Comparison of ENCODE assay signal across 24 mouse cellular contexts in genomic region chr1:51270196-51270935, GRCm38 (mm10). TPM values are rescaled to one million over a fixed set of nuclear protein-coding genes. Genes with fewer than 3 reads are reported as not detected.
DNase-seq lines count a peak whose midpoint lies in the region; ATAC-seq lines count a peak whose summit lies in the region.
"Had no signal": no experiment of that assay in that cellular context is flagged by ENCODE, and none has a peak within 500 bp of the region (broad histone marks: within the 10 kb centered on the region; RNA-seq: fewer than 3 reads in every experiment).

No protein-coding gene starts in this region.

- peak; percentile 16 to 24 for DNase-seq in cerebellum, postnatal 10 days
- DNase-seq in cerebellum, adult 8-10 months = no peak
- DNase-seq in heart, postnatal 14 days = no peak
- DNase-seq in lung, postnatal 25 days (ENCODE audit: low spot score) = peak; percentile 13
- no peak for DNase-seq in lung, postnatal 36 days
- no peak for DNase-seq in adrenal gland, postnatal 4 days (ENCODE audit: low spot score in 2 of 2)
- DNase-seq: cerebellum, adult 11-12 months; gastrocnemius, postnatal 36 days; kidney, postnatal 36 days; layer of hippocampus, adult 9-11 months; right cerebral cortex, postnatal 14 days; thymus, postnatal 4 days had no signal

- H3K9ac ChIP-seq in heart, embryonic 13.5 days = no peak overlapping the region
- H3K9ac ChIP-seq: embryonic facial prominence, embryonic 12.5 days; forebrain, embryonic 13.5 days; lung, embryonic 15.5 days; midbrain, embryonic 15.5 days had no signal

- intact Hi-C loops in heart, postnatal 14 days (cut with DNase I) = no loop called here

- no peak overlapping the region for H3K4me3 ChIP-seq in heart, embryonic 13.5 days
- H3K4me3 ChIP-seq: embryonic facial prominence, embryonic 12.5 days; erythroblast, embryonic 14.5 days; forebrain, embryonic 13.5 days; left cerebral cortex, adult 2 months; lung, embryonic 15.5 days; midbrain, embryonic 15.5 days; myocyte had no signal

- WGBS in heart, embryonic 13.5 days = 37% methylated on average over 5 of the region's 5 CpGs

- H3K4me1 ChIP-seq in heart, embryonic 13.5 days = peaks cover 83% of the 10 kb centered on the region

- ATAC-seq in heart, embryonic 13.5 days (ENCODE audit: extremely low read depth, insufficient number of reproducible peaks, low FRiP score, low TSS enrichment) = no peak
- ATAC-seq: forebrain, embryonic 13.5 days; hindbrain, embryonic 16.5 days; midbrain, embryonic 15.5 days had no signal

- H3K27me3 ChIP-seq in heart, embryonic 13.5 days (replicated peaks) = no peaks in the 10 kb centered on the region
- H3K27me3 ChIP-seq: CH12.LX; embryonic facial prominence, embryonic 12.5 days; lung, embryonic 15.5 days; midbrain, embryonic 15.5 days had no signal

- no peaks in the 10 kb centered on the region for H3K9me3 ChIP-seq in heart, embryonic 13.5 days
- H3K9me3 ChIP-seq: embryonic facial prominence, embryonic 12.5 days; forebrain, embryonic 13.5 days; lung, embryonic 15.5 days; midbrain, embryonic 15.5 days had no signal

- H3K4me2 ChIP-seq in heart, embryonic 13.5 days = no peak overlapping the region
- H3K4me2 ChIP-seq: embryonic facial prominence, embryonic 12.5 days; forebrain, embryonic 13.5 days; liver, embryonic 11.5 days; lung, embryonic 15.5 days; midbrain, embryonic 15.5 days had no signal

- H3K36me3 ChIP-seq in heart, embryonic 13.5 days = no peaks in the 10 kb centered on the region
- H3K36me3 ChIP-seq: embryonic facial prominence, embryonic 12.5 days; lung, embryonic 15.5 days; midbrain, embryonic 15.5 days had no signal

- H3K27ac ChIP-seq in heart, embryonic 13.5 days (replicated peaks) = peak overlapping the region; percentile 32
- H3K27ac ChIP-seq: embryonic facial prominence, embryonic 12.5 days; forebrain, embryonic 13.5 days; left cerebral cortex, adult 2 months; lung, embryonic 15.5 days; midbrain, embryonic 15.5 days had no signal

RNA-seq across cellular contexts. Expression of gene Cavin2, which starts 18.6 kb away (rescaled TPM):
- polyA plus RNA-seq in heart, embryonic 13.5 days (2015; fragmentation: Nextera tagmentation; extraction: Ambion mirVana) = 138 and 153 TPM in 2 replicates
- total RNA-seq in heart, postnatal 14 days (2021) = 100 to 1,000 TPM; 173 to 186 TPM
- 10 to 100 TPM; 50.8 to 56.3 TPM for total RNA-seq in adrenal gland, postnatal 4 days (2021)
- total RNA-seq: CH12.LX, MEL had no signal

Comparison
In these comparisons a context has a peak if more than half of its experiments do, and no peak if none do; other contexts are left out.
1. DNase-seq: peak in cerebellum, postnatal 10 days (2 of 2) and lung, postnatal 25 days (single experiment); none in cerebellum, adult 8-10 months (single experiment), heart, postnatal 14 days (0 of 2), lung, postnatal 36 days (single experiment) and adrenal gland, postnatal 4 days (0 of 2).